Mouse (Mus musculus): ENCODE measurements around the gene Apoa5.
"Not testable (repeated sequence)": the region's sequence is repeated elsewhere in the genome, so short reads cannot be mapped to it uniquely, and the experiment has no call there.

Gene Apoa5

DNA sequence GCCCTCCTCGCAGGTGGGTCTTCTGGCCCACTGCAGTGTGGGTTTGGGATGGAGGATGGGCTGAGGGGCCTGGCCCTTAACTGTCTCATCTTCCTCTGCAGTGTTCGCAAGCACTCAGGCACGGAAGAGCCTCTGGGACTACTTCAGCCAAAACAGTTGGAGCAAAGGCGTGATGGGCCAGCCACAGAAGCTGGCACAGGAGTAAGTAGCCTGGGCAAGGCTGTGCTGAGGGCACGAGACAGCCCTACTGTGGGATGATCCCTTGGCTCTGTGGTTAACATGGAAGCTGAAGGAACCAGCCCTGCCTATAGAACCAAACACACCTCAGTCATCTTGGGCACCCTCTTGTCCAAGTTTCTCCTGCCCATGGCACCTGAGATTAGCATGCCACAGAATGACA lies 692 bp downstream of the Apoa5 start:
- no peak for DNase-seq (ENCODE audit: low read depth)

DNA sequence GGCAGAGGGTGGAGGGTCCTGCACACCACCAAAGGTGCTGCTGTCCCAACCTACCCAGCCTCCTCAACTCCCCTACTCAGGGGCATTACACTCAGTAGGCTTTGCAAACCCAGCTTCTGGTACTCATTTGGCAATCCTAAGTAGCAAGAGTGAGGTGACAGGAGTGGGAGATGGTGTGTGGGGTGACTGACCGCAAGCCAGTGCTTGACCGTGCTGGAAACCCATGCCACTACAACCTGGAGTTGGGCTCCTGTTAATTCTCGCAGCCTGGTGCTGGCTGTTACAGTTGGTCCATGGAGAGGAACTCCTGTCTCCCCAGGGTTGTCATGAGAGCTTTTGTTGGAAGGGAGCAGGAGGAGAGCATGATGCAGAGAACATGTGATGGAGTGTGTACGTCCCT lies 2.3 kb downstream of the Apoa5 start:
- DNase-seq (ENCODE audit: low read depth): no peak

DNA sequence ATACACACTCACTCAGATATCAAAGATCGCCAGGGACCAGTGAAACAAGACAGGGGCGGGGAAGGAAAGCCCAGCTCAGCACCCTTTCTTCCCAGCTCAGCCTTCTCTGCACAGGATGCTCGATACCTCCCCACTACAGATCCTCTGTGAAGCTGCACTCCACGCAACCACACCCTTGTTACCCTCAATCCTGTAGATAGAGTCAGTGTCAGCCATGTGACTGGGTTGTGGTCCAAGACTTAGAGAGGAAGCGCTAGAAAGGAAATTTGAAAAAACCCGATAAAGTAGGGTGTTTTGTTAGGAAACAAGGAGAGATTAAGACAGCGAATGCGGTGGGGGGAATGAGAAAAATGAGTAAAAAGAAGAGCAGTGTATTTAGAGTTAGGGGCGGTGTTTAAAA lies 3.6 kb downstream of the Apoa5 start:
- DNase-seq (ENCODE audit: low read depth): no peak

- DNase-seq (ENCODE audit: low read depth): peak; percentile 82
These were observed 4.4 kb downstream of the Apoa5 start, which contains the start of gene Zpr1 for GRCm38 (mm10) chr9:46272677-46273454. TSS of gene Zpr1 (plus strand) at chr9:46273064.

DNA sequence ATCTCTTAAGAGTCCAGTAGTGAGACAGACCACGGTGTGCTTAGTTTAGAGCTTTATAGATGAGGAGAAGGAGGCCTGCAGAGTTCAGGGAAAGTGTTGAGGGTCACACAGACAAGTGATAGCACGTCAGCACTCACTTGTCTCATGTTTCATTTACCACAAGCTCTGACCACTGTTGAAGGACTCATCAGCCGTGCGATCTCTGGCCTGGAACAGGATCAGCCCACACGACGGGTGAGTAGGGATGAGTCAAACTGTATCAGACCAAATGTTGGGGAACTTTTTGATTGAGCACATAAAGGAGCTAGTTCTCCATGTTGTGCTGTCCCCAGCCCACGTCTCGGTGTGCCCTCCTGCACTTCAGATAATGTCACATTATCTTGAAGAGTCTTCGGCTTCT lies 6.1 kb downstream of the Apoa5 start:
- DNase-seq (ENCODE audit: low read depth): no peak

DNA sequence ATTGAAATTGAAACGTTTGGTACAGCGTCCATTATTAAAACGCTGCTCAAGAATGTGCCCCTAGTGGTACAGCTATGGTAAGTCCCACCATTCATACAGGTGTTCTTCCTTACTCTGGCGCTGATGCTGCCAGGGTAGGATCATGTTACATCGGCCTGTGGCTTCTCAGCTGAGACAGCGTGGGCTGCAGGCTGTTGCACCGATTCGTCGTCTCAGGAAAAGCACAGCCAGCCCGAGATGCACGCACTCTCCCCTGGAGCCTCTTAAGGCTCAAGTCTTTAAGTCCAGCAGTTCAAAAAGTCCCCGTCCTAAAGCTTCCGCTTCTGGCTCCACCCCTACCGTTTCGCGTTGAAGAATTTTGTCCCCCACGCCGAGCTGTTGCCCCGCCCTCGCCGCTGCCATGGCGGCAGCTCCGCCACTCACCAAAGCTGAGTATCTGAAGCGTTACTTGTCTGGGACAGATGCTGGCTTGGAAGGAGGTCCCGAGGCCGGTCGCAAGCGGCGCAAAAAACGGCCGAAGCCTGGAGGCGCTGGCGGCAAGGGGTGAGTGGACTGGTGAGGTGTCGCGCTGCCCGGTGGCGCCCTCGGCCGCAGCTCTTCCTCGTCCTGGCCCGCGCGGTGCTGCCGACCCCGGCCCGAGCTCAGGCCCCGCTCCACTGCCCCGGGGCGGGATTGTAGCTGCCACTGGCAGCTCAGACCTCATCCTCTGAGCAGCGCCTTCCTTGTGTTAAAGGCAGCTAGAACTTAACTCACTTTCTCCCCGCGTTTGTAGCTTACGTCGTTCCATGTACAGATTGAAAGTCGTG lies 14.4 kb downstream of the Apoa5 start, which contains the start of gene Bud13:
Gene Bud13 (plus strand): TSS at position 378 of the 806 bp plus-strand sequence.
- DNase-seq (ENCODE audit: low read depth): peak; percentile 90

- no peak for DNase-seq (ENCODE audit: low read depth)
These were observed 29.9 kb downstream of the Apoa5 start for GRCm38 (mm10) chr9:46298381-46298780.

DNA sequence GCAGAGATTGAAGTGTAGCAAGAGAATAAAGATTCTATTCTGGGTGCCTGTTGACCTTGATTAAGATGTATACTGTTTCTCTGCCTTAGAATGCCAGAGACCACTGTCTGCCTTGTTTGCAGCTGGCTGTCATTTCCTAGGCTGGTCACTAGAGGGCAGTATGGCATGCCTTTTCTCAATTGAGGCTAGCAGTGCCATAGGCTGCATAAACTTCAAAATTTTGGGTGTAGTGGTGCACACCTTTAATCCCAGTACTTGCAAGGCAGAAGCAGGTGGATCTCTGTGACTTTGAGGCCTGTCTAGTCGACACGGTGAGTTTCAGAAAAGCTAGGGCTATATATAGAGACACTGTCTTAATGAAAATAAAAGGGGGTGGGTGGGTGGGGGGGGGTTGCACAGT lies 33.7 kb downstream of the Apoa5 start:
- peak; percentile 36 for DNase-seq (ENCODE audit: low read depth)

GRCm38 (mm10) chr9:46309121-46309520 lies 40.7 kb downstream of the Apoa5 start:
- no peak for DNase-seq (ENCODE audit: low read depth)

DNA sequence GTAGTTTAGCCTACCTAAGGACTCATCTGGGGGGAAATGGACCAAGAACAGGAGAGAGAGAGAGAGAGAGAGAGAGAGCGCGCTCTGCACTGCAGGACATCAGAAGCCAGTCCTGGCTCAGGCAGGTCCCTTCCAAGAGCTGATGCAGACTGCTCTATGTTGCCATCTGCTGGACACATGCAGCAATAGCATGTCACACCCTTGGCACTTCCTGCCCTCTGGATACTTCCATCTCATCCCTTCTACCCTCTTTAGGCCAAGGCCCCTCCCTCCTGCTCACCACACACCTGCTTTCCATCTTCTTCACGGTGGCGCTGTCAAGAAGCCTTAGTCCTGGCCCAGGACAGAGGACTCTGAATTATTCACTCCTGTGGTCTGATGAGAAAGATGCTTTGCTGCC lies 46.1 kb downstream of the Apoa5 start:
- DNase-seq (ENCODE audit: low read depth): peak; percentile 56

- no peak for DNase-seq (ENCODE audit: low read depth)
These were observed 46.5 kb downstream of the Apoa5 start for GRCm38 (mm10) chr9:46314921-46315320.

DNA sequence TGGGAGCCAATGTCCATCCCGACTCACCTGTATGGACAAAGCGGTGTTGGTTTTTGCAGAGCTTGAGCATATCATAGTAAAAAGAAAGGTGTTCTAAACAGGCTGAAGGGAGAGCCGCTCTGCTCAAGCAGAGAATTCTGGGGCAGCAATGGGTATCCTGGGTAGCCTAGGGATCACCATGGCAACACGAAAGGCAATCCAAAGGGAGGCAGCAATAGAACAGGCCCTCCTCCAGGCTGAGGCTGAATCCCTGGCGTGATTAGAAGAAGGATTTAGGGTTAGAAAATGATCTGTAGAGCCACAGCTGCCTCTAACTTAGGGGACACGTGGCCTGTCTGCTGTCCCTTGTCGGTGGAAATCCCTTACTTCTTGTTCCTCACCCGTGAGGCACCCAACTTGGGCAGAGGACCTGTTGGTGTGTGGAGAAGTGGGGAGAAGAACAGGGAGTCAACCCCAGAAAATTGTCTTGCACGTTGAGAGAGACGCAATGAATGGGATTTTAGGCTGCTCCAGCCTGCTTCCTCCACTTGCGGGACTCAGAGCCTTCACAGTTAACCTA lies 47.5 kb downstream of the Apoa5 start:
- no peak for DNase-seq (ENCODE audit: low read depth)

GRCm38 (mm10) chr9:46316388-46316787 lies 48.0 kb downstream of the Apoa5 start:
- DNase-seq (ENCODE audit: low read depth): no peak

GRCm38 (mm10) chr9:46316909-46317308 lies 48.5 kb downstream of the Apoa5 start:
- no peak for DNase-seq (ENCODE audit: low read depth)

DNA sequence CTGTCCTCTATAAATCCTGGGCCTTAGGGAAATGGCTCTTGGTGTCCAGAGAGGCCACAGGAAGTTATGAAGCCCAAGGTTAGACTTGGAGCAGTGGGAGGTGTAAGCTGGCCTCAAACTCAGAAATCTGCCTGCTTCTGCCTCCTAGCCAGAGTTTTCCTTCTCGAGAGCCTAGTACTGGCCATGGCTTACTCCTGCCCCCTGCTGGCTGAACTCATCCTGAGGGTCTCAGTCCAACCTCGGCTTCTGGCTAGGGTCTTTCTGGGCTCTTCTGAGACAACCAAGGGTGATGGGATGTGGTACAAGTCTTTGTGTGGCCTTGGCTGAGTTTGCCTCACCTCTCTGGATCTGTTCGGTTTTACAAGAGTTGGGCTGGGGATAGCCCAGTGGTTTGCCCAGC lies 49.5 kb downstream of the Apoa5 start:
- DNase-seq (ENCODE audit: low read depth): no peak

- not testable (repeated sequence) for DNase-seq (ENCODE audit: low read depth)
These were observed 51.5 kb downstream of the Apoa5 start, which contains the start of gene 4931429L15Rik for GRCm38 (mm10) chr9:46319886-46320285. TSS of gene 4931429L15Rik (minus strand) at chr9:46319986.

- DNase-seq (ENCODE audit: low read depth): no peak
These were observed 52.0 kb downstream of the Apoa5 start for GRCm38 (mm10) chr9:46320461-46320860.
